Mouse (Mus musculus): ENCODE data around the gene Hist2h2aa1. TPM values are rescaled to one million over a fixed set of nuclear protein-coding genes. Genes with fewer than 3 reads are reported as not detected.

Gene Hist2h2aa1
- polyA plus RNA-seq, 1 experiment from 2014 or later: 15.7 TPM

DNA sequence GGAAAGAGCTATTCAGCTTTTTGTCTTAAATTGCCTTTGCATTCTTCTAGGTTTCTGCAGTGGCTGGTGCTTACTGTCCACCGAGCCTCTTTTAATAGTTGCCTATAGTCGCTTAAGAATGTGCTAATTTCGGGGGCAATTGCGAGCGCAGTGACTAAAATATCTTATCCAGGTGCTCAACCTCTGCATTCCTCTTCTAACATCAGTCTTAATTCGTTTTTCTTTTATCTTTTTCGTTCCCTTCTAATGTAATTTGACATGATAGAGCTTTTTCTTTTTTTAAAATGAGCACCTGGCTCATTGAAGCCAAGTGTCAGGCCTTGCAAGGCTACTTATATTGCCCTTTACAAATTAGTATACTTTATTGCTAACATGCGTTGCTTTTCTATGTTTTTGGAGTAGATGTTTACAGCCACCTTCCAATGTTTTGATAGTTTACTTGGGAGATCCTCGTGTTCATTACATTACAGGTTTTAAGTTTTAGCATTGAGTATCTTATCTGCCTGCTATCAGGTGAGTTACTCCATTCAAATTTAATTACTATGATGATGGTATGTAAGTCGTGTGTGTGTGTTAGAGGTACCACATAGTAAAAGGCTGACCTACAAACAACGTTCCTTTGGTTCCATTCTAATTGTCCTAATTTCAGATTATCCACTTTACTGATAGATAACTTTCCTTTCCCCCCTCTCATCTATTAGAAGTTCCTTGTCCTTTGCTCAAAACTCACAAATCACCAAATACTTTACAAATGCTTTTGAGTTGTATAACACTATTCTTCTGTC lies 2.3 kb downstream of the Hist2h2aa1 start:
- peak overlapping the region; percentile 70 for H3K4me2 ChIP-seq
- H3K27me3 ChIP-seq (ENCODE audit: insufficient read depth, low read length): no peaks in the 10 kb centered on the region
- TF ChIP-seq CTCF (IDR thresholded peaks at IDR 0.05; ENCODE audit: low read depth): no peak

DNA sequence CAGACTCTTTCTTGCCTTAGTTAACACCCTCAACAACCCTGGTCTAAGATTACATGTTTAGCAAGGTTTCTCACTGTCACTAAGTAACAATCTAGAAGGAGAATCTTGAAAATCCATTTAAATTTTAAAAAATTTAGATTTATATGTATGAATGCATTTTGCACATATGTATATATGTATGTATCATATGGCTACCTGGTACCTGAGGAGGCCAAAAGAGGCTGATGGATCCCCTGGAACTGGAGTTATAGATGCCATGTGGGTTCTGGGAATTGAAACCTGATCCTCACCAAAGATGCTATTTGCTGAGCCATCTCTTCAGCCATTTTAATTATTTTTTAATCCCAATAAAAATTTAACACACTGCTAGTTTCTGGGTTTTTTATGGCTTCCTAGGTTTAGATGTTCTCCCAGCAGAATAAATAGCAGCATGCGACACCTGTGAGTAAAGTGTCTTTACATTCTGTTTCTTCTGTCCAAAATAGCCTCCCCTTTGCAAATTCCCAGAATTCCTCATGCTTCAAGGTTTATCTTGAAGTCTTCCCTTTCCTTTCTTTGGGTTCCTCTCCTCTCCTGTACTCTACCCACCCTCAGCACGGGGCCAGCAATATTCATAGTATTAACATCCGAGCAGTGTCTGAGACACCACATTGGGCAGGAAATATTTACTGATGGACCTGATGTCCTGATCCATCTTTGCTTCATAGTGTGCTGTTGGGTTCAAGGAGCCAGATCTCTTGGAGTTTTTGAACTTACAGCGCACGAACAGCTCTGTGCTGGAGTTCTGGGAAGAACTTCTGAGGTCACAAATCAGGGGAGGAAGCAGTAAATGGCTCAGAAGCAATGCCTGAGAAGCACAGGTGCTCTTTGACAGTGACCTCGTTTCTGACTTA lies 3.1 kb downstream of the Hist2h2aa1 start:
- H3K4me3 ChIP-seq (ENCODE audit: low read depth, low read length): peak overlapping the region; percentile 52
- 30% methylated on average over 6 of the region's 6 CpGs for WGBS
- DNase-seq: peak; percentile 36
- H3K9me3 ChIP-seq (ENCODE audit: low read depth, low read length): no peaks in the 10 kb centered on the region
- H3K9ac ChIP-seq: peak overlapping the region; percentile 62
- peaks cover 8% of the 10 kb centered on the region for H3K4me1 ChIP-seq (ENCODE audit: insufficient read depth)
- TF ChIP-seq CTCF (IDR thresholded peaks at IDR 0.05; ENCODE audit: low read depth): no peak
- peak overlapping the region; percentile 86; the same call in 1 of the 2 replicates for H3K27ac ChIP-seq (ENCODE audit: low read depth)
- H3K36me3 ChIP-seq (ENCODE audit: insufficient read depth): no peaks in the 10 kb centered on the region
- no peak for ATAC-seq (ENCODE audit: insufficient read depth)
- peak overlapping the region; percentile 70 for H3K4me2 ChIP-seq
- H3K27me3 ChIP-seq (ENCODE audit: insufficient read depth, low read length): no peaks in the 10 kb centered on the region

More for the DNA sequence above, 2.3 kb downstream of the Hist2h2aa1 start:
- Histone ChIP-seq H3K9me3 (ENCODE audit: low read depth, low read length) (no peaks in the 10 kb centered on the region), H3K9ac (peak overlapping the region; percentile 62), H3K36me3 (ENCODE audit: insufficient read depth) (no peaks in the 10 kb centered on the region), H3K4me3 (ENCODE audit: low read depth, low read length) (peak overlapping the region; percentile 52), H3K27ac (ENCODE audit: low read depth) (peak overlapping the region; percentile 86), H3K4me1 (ENCODE audit: insufficient read depth) (peaks cover 8% of the 10 kb centered on the region)
- no peak for ATAC-seq (ENCODE audit: insufficient read depth)
- DNase-seq: peak; percentile 54
- 2% methylated on average over 11 of the region's 11 CpGs for WGBS

DNA sequence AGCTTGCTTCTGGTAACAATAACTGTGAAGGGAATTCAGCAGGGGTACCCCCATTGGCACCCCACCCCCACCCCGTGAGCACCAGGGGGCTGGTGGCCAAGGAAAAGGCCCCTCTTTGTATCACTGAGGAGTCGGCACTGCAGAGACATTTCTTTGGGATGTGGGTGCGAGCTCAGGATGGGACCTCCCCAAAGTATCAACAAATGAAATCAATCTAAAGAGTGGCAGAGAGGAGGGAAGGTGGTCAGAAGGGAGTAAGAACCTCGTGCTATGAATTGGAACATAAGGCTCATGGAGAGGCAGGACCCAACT lies 3.7 kb downstream of the Hist2h2aa1 start:
- 0 out of 2 replicates have a peak overlapping the region, but pooled peaks have one; percentile 62 for H3K9ac ChIP-seq
- DNase-seq (no peak), ATAC-seq (ENCODE audit: insufficient read depth) (no peak)
- no peak overlapping the region for H3K27ac ChIP-seq (ENCODE audit: low read depth)
- H3K4me2 ChIP-seq: peak overlapping the region; percentile 70
- no peak for TF ChIP-seq CTCF (IDR thresholded peaks at IDR 0.05; ENCODE audit: low read depth)
- peak overlapping the region; percentile 52 for H3K4me3 ChIP-seq (ENCODE audit: low read depth, low read length)
- H3K4me1 ChIP-seq (ENCODE audit: insufficient read depth): peaks cover 5% of the 10 kb centered on the region
- 36% methylated on average over 4 of the region's 4 CpGs for WGBS
- peaks cover 3% of the 10 kb centered on the region; the same call in 1 of the 2 replicates for H3K27me3 ChIP-seq (ENCODE audit: insufficient read depth, low read length)
- no peaks in the 10 kb centered on the region for H3K9me3 ChIP-seq (ENCODE audit: low read depth, low read length)
- H3K36me3 ChIP-seq (ENCODE audit: insufficient read depth): no peaks in the 10 kb centered on the region

DNA sequence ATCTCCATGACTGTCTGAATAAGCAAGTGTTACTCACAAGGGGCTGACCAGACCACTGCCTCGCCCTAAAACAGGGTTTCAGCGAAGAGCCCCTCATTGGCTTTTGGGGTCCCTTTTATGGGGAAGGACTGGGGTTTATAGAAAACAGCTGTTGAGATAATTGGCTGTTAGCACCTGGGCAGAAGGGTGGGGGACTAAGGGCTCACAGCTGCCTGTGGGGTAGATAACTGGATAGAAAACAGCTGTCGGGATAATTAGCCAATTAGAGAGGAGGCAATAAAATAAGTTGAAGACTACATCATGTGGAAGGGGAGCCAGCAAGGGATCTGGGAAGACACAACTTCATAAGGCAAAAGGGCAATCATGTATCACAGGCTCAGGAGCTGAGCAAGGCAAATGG lies 5.6 kb downstream of the Hist2h2aa1 start:
- ATAC-seq (ENCODE audit: insufficient read depth): no peak
- no peak for TF ChIP-seq CTCF (IDR thresholded peaks at IDR 0.05; ENCODE audit: low read depth)
- Histone ChIP-seq H3K9ac (no peak overlapping the region), H3K36me3 (ENCODE audit: insufficient read depth) (no peaks in the 10 kb centered on the region), H3K27me3 (ENCODE audit: insufficient read depth, low read length) (peaks cover 3% of the 10 kb centered on the region; the same call in 1 of the 2 replicates), H3K4me3 (ENCODE audit: low read depth, low read length) (no peak overlapping the region), H3K9me3 (ENCODE audit: low read depth, low read length) (no peaks in the 10 kb centered on the region), H3K4me2 (no peak overlapping the region), H3K27ac (ENCODE audit: low read depth) (no peak overlapping the region), H3K4me1 (ENCODE audit: insufficient read depth) (no peaks in the 10 kb centered on the region)
- WGBS: 63% methylated on average over 3 of the region's 3 CpGs
- no peak for DNase-seq

DNA sequence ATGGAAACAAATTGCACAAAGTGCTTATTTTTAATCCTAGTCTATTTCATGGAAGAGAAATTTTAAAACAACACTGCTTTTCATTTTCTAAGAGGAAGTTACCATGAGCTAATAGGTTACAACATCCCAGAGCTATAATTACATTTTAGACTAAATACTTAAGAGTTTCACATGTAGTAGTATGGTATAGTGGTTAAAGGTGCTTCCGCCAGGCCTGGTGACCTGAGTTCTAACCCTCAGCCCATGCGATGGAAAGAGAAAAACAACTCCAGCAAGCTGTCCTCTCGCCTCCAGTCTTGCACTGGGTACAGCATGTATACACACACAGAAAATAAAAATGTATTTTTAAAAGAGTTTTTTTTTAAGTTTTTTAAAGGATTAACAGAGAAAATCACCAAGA lies 6.5 kb downstream of the Hist2h2aa1 start:
- ATAC-seq (ENCODE audit: insufficient read depth) (no peak), DNase-seq (no peak)
- no peak overlapping the region for H3K9ac ChIP-seq

DNA sequence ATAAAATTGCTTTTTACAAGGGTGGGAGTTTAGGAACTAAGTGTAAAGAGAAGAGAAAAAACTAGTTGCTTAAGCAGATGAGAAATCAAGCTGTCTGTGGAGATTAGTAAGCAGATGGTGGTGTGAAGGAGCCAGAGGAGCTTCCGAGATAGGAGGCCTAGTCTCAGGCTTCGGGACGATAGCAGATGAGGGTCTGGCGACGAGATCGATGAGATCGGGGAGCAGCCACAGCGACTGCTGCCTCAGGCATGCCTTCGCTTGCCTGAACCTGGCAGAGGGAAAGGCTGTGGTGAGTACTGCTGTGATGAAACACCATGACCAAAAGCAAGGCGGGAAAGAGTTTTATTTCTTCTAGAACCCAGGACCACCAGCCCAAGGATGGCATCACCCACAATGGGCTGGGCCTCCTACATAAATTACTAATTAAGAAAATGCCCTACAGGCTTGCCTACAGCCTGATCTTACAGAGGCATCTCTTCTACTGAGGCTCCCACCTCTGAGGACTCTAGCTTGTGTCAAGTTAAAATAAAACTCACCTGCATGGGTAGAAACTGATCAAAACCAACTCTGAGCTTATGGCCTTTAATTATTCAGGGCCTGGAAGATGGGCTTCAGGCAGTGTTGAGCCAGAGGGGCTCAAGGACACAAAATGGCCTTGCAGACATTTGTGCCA lies 9.5 kb downstream of the Hist2h2aa1 start:
- peak; percentile 67 for ATAC-seq (ENCODE audit: insufficient read depth)
- 35% methylated on average over 10 of the region's 10 CpGs for WGBS

More for the DNA sequence above, 6.5 kb downstream of the Hist2h2aa1 start:
- TF ChIP-seq CTCF (IDR thresholded peaks at IDR 0.05; ENCODE audit: low read depth): no peak
- peaks cover 3% of the 10 kb centered on the region; the same call in 1 of the 2 replicates for H3K27me3 ChIP-seq (ENCODE audit: insufficient read depth, low read length)
- no peaks in the 10 kb centered on the region for H3K9me3 ChIP-seq (ENCODE audit: low read depth, low read length)
- no peaks in the 10 kb centered on the region for H3K4me1 ChIP-seq (ENCODE audit: insufficient read depth)
- whole genome bisulfite sequencing: 84% methylated on average over 3 of the region's 3 CpGs
- H3K4me3 ChIP-seq (ENCODE audit: low read depth, low read length): no peak overlapping the region
- H3K27ac ChIP-seq (ENCODE audit: low read depth): no peak overlapping the region
- H3K36me3 ChIP-seq (ENCODE audit: insufficient read depth): no peaks in the 10 kb centered on the region
- H3K4me2 ChIP-seq: no peak overlapping the region

More for the DNA sequence above, 9.5 kb downstream of the Hist2h2aa1 start:
- DNase-seq: peak; percentile 55
- Histone ChIP-seq H3K4me2 (peak overlapping the region; percentile 20; the same call in 1 of the 2 replicates), H3K9me3 (ENCODE audit: low read depth, low read length) (no peaks in the 10 kb centered on the region), H3K27me3 (ENCODE audit: insufficient read depth, low read length) (peaks cover 3% of the 10 kb centered on the region; the same call in 1 of the 2 replicates), H3K4me3 (ENCODE audit: low read depth, low read length) (no peak overlapping the region), H3K27ac (ENCODE audit: low read depth) (no peak overlapping the region), H3K36me3 (ENCODE audit: insufficient read depth) (no peaks in the 10 kb centered on the region), H3K9ac (no peak overlapping the region), H3K4me1 (ENCODE audit: insufficient read depth) (no peaks in the 10 kb centered on the region)
- no peak for TF ChIP-seq CTCF (IDR thresholded peaks at IDR 0.05; ENCODE audit: low read depth)

Measured in lung, embryonic 14.5 days (tissue).